In genomic region chr11:49996398-49996797, GRCm38 (mm10) we compare ENCODE assay signal across 28 mouse cellular contexts. TPM values are rescaled to one million over a fixed set of nuclear protein-coding genes. Genes with fewer than 3 reads are reported as not detected.
A peak's percentile ranks its signal among the peaks of the same experiment; 100 is the strongest.
DNase-seq lines count a peak whose midpoint lies in the region; ATAC-seq and TF ChIP-seq lines count a peak whose summit lies in the region.
"Had no signal": no experiment of that assay in that cellular context is flagged by ENCODE, and none has a peak within 500 bp of the region (broad histone marks: within the 10 kb centered on the region; RNA-seq: fewer than 3 reads in every experiment).

No protein-coding gene starts in this region.

- H3K9me3 ChIP-seq in liver, postnatal 0 days (ENCODE audit: low read length), result no peaks in the 10 kb centered on the region
- no peaks in the 10 kb centered on the region for H3K9me3 ChIP-seq in lung, postnatal 0 days (ENCODE audit: low read length)
- H3K9me3 ChIP-seq: embryonic facial prominence, embryonic 12.5 days; embryonic facial prominence, embryonic 15.5 days; forebrain, embryonic 12.5 days; forebrain, embryonic 15.5 days; heart, embryonic 15.5 days; hindbrain, embryonic 10.5 days; hindbrain, embryonic 13.5 days had no signal

- no peak for TF ChIP-seq POLR2A in kidney, adult 2 months (IDR thresholded peaks at IDR 0.05; ENCODE audit: low read depth, low read length)
- no peak for TF ChIP-seq POLR2A in liver, adult 2 months (IDR thresholded peaks at IDR 0.05; ENCODE audit: extremely low read depth, insufficient read depth, low read length)

- no peaks in the 10 kb centered on the region for H3K36me3 ChIP-seq in kidney, adult 2 months (ENCODE audit: control insufficient read depth, insufficient read depth, low read length)
- H3K36me3 ChIP-seq in liver, adult 2 months (ENCODE audit: control insufficient read depth, insufficient read depth, low read length), result no peaks in the 10 kb centered on the region
- H3K36me3 ChIP-seq in liver, postnatal 0 days (replicated peaks; ENCODE audit: insufficient read depth, low read length), result no peaks in the 10 kb centered on the region
- H3K36me3 ChIP-seq in lung, postnatal 0 days (ENCODE audit: insufficient read depth, low read length), result no peaks in the 10 kb centered on the region
- H3K36me3 ChIP-seq: embryonic facial prominence, embryonic 12.5 days; embryonic facial prominence, embryonic 15.5 days; forebrain, embryonic 12.5 days; forebrain, embryonic 15.5 days; heart, embryonic 12.5 days; heart, embryonic 15.5 days; hindbrain, embryonic 10.5 days; hindbrain, embryonic 13.5 days had no signal

- H3K27me3 ChIP-seq in kidney, adult 2 months (replicated peaks; ENCODE audit: control insufficient read depth, insufficient read depth, low read length), result no peaks in the 10 kb centered on the region
- no peaks in the 10 kb centered on the region for H3K27me3 ChIP-seq in liver, adult 2 months (ENCODE audit: control insufficient read depth, insufficient read depth, low read length)
- no peaks in the 10 kb centered on the region for H3K27me3 ChIP-seq in liver, postnatal 0 days (ENCODE audit: insufficient read depth, low read length)
- no peaks in the 10 kb centered on the region for H3K27me3 ChIP-seq in lung, postnatal 0 days (replicated peaks; ENCODE audit: insufficient read depth, low read length)
- H3K27me3 ChIP-seq: CH12.LX; embryonic facial prominence, embryonic 12.5 days; embryonic facial prominence, embryonic 15.5 days; forebrain, embryonic 12.5 days; forebrain, embryonic 15.5 days; heart, embryonic 12.5 days; heart, embryonic 15.5 days; hindbrain, embryonic 13.5 days had no signal

- WGBS in kidney, adult 2 months, result 39% methylated on average over 4 of the region's 4 CpGs
- WGBS in liver, adult 2 months, result 22% methylated on average over 4 of the region's 4 CpGs
- 46% methylated on average over 4 of the region's 4 CpGs for WGBS in liver, postnatal 0 days (ENCODE audit: insufficient replicate concordance)
- 69% methylated on average over 4 of the region's 4 CpGs for WGBS in lung, postnatal 0 days

- H3K4me2 ChIP-seq in liver, postnatal 0 days (ENCODE audit: low read depth, low read length), result no peak overlapping the region
- no peak overlapping the region for H3K4me2 ChIP-seq in lung, postnatal 0 days (replicated peaks; ENCODE audit: low read depth, low read length)
- H3K4me2 ChIP-seq: embryonic facial prominence, embryonic 12.5 days; embryonic facial prominence, embryonic 15.5 days; forebrain, embryonic 12.5 days; forebrain, embryonic 15.5 days; heart, embryonic 12.5 days; heart, embryonic 15.5 days; hindbrain, embryonic 13.5 days had no signal

- no peaks in the 10 kb centered on the region for H3K79me2 ChIP-seq in liver, adult 2 months (ENCODE audit: control insufficient read depth, insufficient read depth, low read length)

- H3K4me3 ChIP-seq in kidney, adult 2 months (ENCODE audit: insufficient read depth, low read depth, low read length), result no peak overlapping the region
- no peak overlapping the region for H3K4me3 ChIP-seq in liver, adult 2 months (ENCODE audit: insufficient read depth, low read depth, low read length)
- no peak overlapping the region for H3K4me3 ChIP-seq in liver, postnatal 0 days (ENCODE audit: low read depth, low read length)
- H3K4me3 ChIP-seq in lung, postnatal 0 days (ENCODE audit: low read depth, low read length), result no peak overlapping the region
- H3K4me3 ChIP-seq: embryonic facial prominence, embryonic 12.5 days; embryonic facial prominence, embryonic 15.5 days; erythroblast, embryonic 14.5 days; forebrain, embryonic 12.5 days; forebrain, embryonic 15.5 days; heart, embryonic 12.5 days; heart, embryonic 15.5 days; hindbrain, embryonic 10.5 days; hindbrain, embryonic 13.5 days had no signal

- peak; percentile 13 for DNase-seq in adrenal gland, adult 8-10 months
- DNase-seq in adrenal gland, postnatal 36 days, result no peak
- peak; percentile 41 for DNase-seq in kidney, adult 2 months
- no peak for DNase-seq in kidney, postnatal 36 days
- DNase-seq in liver, adult 2 months (ENCODE audit: extremely low read depth, low read depth, low spot score), result peak; percentile 52
- DNase-seq in liver, postnatal 0 days, result no peak
- no peak for DNase-seq in lung, postnatal 0 days (ENCODE audit: low spot score)
- DNase-seq: adrenal gland, adult 2 months; adrenal gland, postnatal 25 days; cerebellum, adult 11 months; cerebellum, adult 2 months; cerebellum, adult 9-11 months; cerebellum, postnatal 25 days; gastrocnemius, postnatal 25 days; heart, adult 18-20 months; heart, postnatal 10 days; heart, postnatal 36 days had no signal

- peak overlapping the region; percentile 65 for H3K27ac ChIP-seq in kidney, adult 2 months (ENCODE audit: insufficient read depth, low read depth, low read length)
- H3K27ac ChIP-seq in liver, adult 2 months (replicated peaks; ENCODE audit: insufficient read depth, low read depth, low read length), result no peak overlapping the region
- H3K27ac ChIP-seq in liver, postnatal 0 days (ENCODE audit: low read depth), result no peak overlapping the region
- no peak overlapping the region for H3K27ac ChIP-seq in lung, postnatal 0 days (ENCODE audit: low read length)
- H3K27ac ChIP-seq: embryonic facial prominence, embryonic 12.5 days; embryonic facial prominence, embryonic 15.5 days; forebrain, embryonic 12.5 days; forebrain, embryonic 15.5 days; heart, embryonic 15.5 days; hindbrain, embryonic 10.5 days; hindbrain, embryonic 13.5 days had no signal

- no peak for TF ChIP-seq CTCF in kidney, adult 2 months (conservative IDR thresholded peaks at IDR 0.05; ENCODE audit: insufficient read depth, insufficient read length, low read depth, low read length)
- TF ChIP-seq CTCF in liver, adult 2 months (IDR thresholded peaks at IDR 0.05; ENCODE audit: low read depth, low read length), result no peak
- TF ChIP-seq CTCF in liver, postnatal 0 days (IDR thresholded peaks at IDR 0.05; ENCODE audit: low read depth), result no peak
- TF ChIP-seq CTCF in lung, postnatal 0 days (IDR thresholded peaks at IDR 0.05), result no peak

- TF ChIP-seq EP300 in liver, postnatal 0 days (IDR thresholded peaks at IDR 0.05; ENCODE audit: low read depth), result no peak
- no peak for TF ChIP-seq EP300 in lung, postnatal 0 days (IDR thresholded peaks at IDR 0.05)

- no peak for ATAC-seq in liver, postnatal 0 days
- no peak for ATAC-seq in lung, postnatal 0 days
- ATAC-seq: forebrain, embryonic 15.5 days; hindbrain, embryonic 16.5 days had no signal

- H3K4me1 ChIP-seq in kidney, adult 2 months (ENCODE audit: control insufficient read depth, insufficient read depth, low read length), result peaks cover 4% of the 10 kb centered on the region; the same call in 1 of the 2 replicates
- H3K4me1 ChIP-seq in liver, adult 2 months (ENCODE audit: control insufficient read depth, insufficient read depth, low read length), result peaks cover 4% of the 10 kb centered on the region
- H3K4me1 ChIP-seq in liver, postnatal 0 days (ENCODE audit: insufficient read depth), result peaks cover 21% of the 10 kb centered on the region
- no peaks in the 10 kb centered on the region for H3K4me1 ChIP-seq in lung, postnatal 0 days (ENCODE audit: insufficient read depth, low read depth, low read length)
- H3K4me1 ChIP-seq: embryonic facial prominence, embryonic 12.5 days; embryonic facial prominence, embryonic 15.5 days; forebrain, embryonic 12.5 days; forebrain, embryonic 15.5 days; heart, embryonic 12.5 days; hindbrain, embryonic 10.5 days; hindbrain, embryonic 13.5 days had no signal

- H3K9ac ChIP-seq in liver, adult 2 months (ENCODE audit: low read depth, low read length), result no peak overlapping the region
- H3K9ac ChIP-seq in liver, postnatal 0 days (replicated peaks), result no peak overlapping the region
- no peak overlapping the region for H3K9ac ChIP-seq in lung, postnatal 0 days (replicated peaks; ENCODE audit: low read depth)
- H3K9ac ChIP-seq: embryonic facial prominence, embryonic 12.5 days; embryonic facial prominence, embryonic 15.5 days; forebrain, embryonic 12.5 days; forebrain, embryonic 15.5 days; heart, embryonic 12.5 days; heart, embryonic 15.5 days; hindbrain, embryonic 13.5 days had no signal

RNA-seq across cellular contexts. Expression of gene Rnf130, which starts 28.7 kb away (rescaled TPM):
- total RNA-seq in adrenal gland, adult 8-10 months (2022), result 100 to 1,000 TPM; 103 to 148 (median 134) TPM
- 10 to 100 TPM; 90.3 to 98.0 TPM for total RNA-seq in adrenal gland, postnatal 36 days (2021)
- 60.1 and 69.5 TPM in 2 replicates for polyA plus RNA-seq in kidney, adult 2 months (2012; rRNA removed)
- total RNA-seq in liver, adult 2 months (2014; rRNA removed), result 98.3 and 111 TPM in 2 replicates
- 66.7 and 74.0 TPM in 2 replicates for polyA plus RNA-seq in liver, adult 2 months (2012; rRNA removed)
- polyA plus RNA-seq in liver, postnatal 0 days (2015; fragmentation: Nextera tagmentation; extraction: Ambion mirVana), result 75.0 and 82.0 TPM in 2 replicates
- 77.5 and 81.6 TPM in 2 replicates for polyA plus RNA-seq in lung, postnatal 0 days (2015; fragmentation: Nextera tagmentation; extraction: Ambion mirVana)
- total RNA-seq: CH12.LX had no signal

Comparison
In these comparisons a context has a peak if more than half of its experiments do, and no peak if none do; other contexts are left out.
1. DNase-seq: peak in adrenal gland, adult 8-10 months (single experiment), kidney, adult 2 months (single experiment) and liver, adult 2 months (single experiment); none in adrenal gland, postnatal 36 days (0 of 2), kidney, postnatal 36 days (0 of 2), liver, postnatal 0 days (single experiment) and lung, postnatal 0 days (single experiment).